Mouse (Mus musculus) common myeloid progenitor, adult 5-6 weeks (primary cell): ENCODE results near the gene Mtif3. TPM values are rescaled to one million over a fixed set of nuclear protein-coding genes. Genes with fewer than 3 reads are reported as not detected.
A peak's percentile ranks its signal among the peaks of the same experiment; 100 is the strongest.
"Not testable (repeated sequence)": the region's sequence is repeated elsewhere in the genome, so short reads cannot be mapped to it uniquely, and the experiment has no call there.

Experiments
- ATAC-seq: replicated peaks from 2 replicates; pipeline ENCODE4 v1.8.0; 2016; ENCODE audit warnings: low read depth, mild to moderate bottlenecking, moderate TSS enrichment, inconsistent platforms; ENCODE audit not compliant: poor library complexity, severe bottlenecking
- total RNA-seq: library from RNA; stranded (forward); fragments of 200-1000, 187-1606 nt; gene quantifications from 2 replicates; pipeline ENCODE4 v1.2.3, GENCODE M21; 2017

Gene Mtif3
- total RNA-seq, 1 experiment from 2014 or later = 27.8 TPM

GRCm38 (mm10) chr5:146919874-146920273, 43.7 kb downstream of the Mtif3 start:
- ATAC-seq = no peak

GRCm38 (mm10) chr5:146917357-146917756, 46.2 kb downstream of the Mtif3 start:
- ATAC-seq = not testable (repeated sequence)

GRCm38 (mm10) chr5:146916806-146917205, 46.8 kb downstream of the Mtif3 start:
- 0 out of 2 replicates have a peak, but pooled peaks have one; percentile 30 for ATAC-seq

DNA sequence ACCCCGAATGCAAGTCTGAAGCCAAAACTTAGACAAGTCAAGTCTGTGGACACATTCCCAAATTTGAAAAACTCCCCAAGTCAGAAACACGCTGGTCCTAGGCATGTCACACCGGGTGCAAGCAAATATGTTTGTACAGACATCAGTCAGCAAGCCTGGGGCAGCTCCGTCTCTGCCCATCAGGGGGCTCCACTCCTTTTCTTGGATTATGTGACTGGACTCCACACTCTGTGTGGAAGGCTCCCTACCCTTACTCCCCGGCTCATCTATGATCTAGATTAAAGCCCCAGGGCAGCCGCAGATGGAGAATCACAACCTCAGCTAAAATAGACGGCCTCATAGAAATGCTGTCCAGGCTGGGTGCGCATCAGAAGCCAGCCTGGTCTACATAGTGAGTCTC, 47.3 kb downstream of the Mtif3 start:
- no peak for ATAC-seq

GRCm38 (mm10) chr5:146914088-146914766, 49.4 kb downstream of the Mtif3 start:
- peak; percentile 88 for ATAC-seq

GRCm38 (mm10) chr5:146913355-146913754, 50.2 kb downstream of the Mtif3 start:
- no peak for ATAC-seq

DNA sequence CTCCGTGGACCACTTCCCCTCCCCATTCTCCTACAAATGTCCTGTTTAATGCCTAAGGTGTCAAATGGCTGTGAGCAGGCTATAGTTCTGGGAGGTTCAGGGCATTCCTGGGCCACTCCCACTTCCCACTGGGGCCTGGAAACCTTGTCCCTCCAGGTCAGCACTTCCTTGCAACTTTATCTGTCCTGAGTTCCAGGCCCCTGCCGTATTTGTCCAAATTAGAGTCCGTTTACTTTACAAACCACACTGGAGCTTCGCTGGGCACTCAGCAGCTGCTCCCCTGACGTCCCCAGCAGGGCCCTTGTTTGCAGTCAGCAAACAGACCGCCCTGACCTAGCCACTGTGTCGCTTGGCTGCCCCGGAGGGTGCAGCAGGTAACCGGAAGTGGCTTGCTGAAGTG, 51.4 kb downstream of the Mtif3 start:
- no peak for ATAC-seq

DNA sequence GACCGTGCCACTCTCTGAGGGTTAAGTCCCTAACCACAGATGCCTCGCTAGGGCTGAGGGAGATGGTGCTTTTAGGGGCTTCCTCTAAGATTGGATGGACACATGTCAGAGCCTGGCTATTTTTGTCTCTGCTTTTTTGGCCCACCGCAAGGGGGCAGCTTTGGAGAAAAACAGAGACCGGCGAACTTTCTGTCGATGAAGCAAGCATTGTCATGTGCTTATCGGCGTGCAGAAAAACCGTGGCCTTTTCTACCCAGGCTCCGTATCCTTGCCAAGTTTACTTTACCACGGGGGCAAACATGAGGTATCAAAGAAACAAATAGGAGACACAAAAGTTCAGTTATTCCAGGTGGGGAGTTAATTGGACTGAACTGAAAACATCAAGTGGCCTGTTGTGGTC, 55.0 kb downstream of the Mtif3 start:
- ATAC-seq = no peak

GRCm38 (mm10) chr5:146907533-146907932, 56.1 kb downstream of the Mtif3 start:
- ATAC-seq = no peak

DNA sequence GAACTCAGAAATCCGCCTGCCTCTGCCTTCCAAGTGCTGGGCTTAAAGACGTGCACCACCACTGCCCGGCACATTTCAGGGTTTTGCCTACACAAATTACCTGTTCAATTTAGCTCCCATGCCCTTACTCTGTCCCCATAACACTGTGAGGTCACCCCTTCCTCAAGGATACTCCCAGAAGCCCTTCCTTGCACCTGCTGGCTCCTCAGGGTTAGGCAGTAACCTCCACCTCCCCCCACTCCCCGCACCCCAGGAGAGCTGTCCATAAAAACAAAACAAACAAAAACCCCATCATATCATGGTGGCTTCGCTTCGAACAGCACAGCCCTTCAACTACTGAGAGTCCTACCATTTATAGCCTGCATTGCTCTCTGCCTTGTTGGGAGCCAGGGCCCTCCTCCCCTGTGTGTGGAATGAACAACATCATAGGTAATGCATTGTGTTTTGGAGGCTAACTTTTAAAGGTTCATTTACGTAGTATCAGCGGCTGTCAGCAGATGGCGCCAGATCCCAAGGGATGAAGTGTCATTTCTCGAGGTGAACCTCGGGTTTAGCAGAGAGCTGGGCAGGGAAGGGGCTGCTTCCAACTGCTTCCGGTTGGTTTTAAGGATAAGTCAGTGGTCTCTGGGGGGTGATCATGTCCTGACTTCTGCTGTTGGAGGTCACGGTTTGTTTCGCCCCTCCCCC, 58.0 kb downstream of the Mtif3 start:
- ATAC-seq = peak; percentile 82

GRCm38 (mm10) chr5:146904404-146904803, 59.2 kb downstream of the Mtif3 start:
- peak; percentile 82 for ATAC-seq

Other genes starting within 250 kb of the Mtif3 start
- gene Usp12, start 168.8 kb downstream of the Mtif3 start, total RNA-seq = 35.5 and 42.5 TPM in 2 replicates
- gene Rpl21, start 130.9 kb downstream of the Mtif3 start, total RNA-seq = 2,931 and 3,145 TPM in 2 replicates
- 1.2 TPM in 2 replicates for gene Rasl11a, start 118.7 kb downstream of the Mtif3 start, total RNA-seq
- gene Gtf3a, start 15.1 kb downstream of the Mtif3 start, total RNA-seq = 144 and 171 TPM in 2 replicates
- gene Lnx2, start 112.8 kb upstream of the Mtif3 start, total RNA-seq = 5.4 and 10.8 TPM in 2 replicates
- gene Polr1d, start 113.2 kb upstream of the Mtif3 start, total RNA-seq = 126 and 156 TPM in 2 replicates
- not detected in 2 replicates for gene Gsx1, start 224.9 kb upstream of the Mtif3 start, total RNA-seq